Mouse (Mus musculus) retina, adult 2 months (tissue): ENCODE results near the gene Psenen.

Experiments
- DNase-seq: peaks from one replicate; pipeline ENCODE4 v3.0.0-alpha.2; 2012; ENCODE audit warnings: low read depth, low spot score

Gene Psenen

DNA sequence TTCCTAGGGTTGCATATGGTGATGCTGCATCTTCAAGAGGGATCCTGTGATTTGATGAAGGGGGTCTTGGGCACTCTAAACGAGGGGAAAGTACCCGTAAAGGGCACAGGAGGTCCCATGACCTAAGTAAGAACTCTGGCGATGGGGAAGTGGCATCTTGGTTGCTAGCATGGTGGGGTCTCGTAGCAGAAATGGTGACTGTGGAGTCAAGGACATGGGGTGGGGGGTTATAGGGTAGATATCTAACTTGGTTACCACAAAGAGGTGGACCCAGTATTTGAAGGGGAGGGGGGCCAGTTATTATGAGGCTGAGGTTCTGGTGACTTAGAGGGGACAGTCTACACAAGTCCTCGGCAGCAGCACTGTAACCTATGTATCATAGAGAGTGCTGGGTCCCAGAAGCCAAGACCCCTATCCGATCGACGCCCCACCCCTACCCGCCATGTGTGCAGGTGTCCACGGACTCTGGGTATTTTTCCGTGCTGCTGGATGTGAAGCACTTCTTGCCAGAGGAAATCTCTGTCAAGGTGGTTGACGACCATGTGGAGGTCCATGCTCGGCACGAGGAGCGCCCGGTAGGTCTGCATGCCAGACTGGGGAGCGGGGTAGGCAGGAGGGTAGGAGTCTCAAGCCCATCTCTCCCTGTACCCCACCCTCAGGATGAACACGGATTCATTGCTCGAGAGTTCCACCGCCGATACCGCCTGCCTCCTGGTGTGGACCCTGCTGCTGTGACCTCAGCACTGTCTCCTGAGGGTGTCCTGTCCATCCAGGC, 9.4 kb downstream of the Psenen start:
- DNase-seq = no peak

DNA sequence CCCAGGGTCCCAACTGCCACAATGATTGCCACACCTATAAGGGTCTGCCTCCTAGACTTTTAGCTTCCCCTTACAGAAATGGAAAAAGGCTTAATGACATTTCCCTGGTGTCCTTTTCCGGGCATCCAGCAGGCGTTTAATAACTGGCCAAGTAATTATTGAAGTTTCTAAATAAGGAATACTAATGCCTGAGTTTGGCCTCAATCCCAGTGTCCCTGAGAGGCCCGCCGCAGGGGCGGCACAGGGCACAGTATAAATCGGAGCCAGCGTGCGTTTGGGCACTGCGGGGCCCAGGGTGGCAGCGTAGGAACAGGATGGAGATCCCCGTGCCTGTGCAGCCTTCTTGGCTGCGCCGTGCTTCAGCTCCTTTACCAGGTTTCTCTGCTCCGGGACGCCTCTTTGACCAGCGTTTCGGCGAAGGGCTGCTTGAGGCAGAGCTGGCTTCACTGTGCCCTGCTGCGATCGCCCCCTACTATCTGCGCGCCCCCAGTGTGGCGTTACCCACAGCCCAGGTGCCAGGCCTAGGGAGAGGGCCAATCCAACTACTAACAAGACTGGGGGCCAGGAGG, 10.3 kb downstream of the Psenen start:
- DNase-seq = peak; percentile 60

DNA sequence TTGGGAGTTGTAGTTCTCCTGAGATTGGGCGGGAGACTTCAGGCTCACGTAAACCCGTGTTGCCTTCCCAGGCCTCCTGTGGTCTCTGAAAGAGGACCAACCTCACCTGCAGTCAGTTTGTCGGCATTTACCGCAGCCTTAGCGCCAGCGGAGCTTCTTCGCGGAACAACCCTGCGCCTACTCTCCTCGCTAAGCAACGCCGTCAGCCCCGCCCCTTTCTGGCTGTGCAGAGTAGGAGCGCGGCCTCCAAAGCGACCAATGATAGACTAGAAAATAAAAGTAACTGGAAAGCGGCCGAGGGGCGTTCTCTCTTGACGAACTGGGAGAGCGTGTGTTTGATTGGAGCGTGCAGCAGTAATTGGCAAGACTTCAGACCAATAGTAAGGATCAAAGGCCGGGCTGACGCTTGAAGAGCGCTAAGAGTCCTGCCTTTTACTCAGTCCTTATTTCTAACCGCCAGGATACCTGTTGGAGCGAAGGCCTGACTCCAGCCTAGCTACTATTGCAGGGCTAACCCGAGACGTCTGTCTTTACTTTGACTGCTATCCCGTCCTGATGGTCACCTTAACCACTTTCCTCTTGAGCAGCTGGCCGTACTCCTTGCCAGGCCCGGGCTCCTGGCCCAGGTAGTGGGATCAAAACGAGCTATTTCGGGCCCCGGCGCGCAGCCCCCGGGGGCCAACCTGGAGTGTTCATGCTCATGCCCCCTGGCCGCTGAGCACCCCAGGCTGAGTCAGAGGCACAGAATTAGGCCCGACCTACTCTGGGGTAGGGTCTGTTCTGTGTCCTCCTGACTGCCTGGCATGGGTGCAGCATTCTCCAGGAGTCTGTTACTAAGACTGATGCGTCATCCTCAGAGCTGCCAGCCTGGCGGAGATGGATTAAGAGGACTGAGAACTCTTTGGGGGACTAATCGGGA, 11.1 kb downstream of the Psenen start, which contains the start of the genes Hspb6 and Proser3:
Hspb6 (plus strand) TSS at position 77 of the 919 bp plus-strand sequence.
Proser3 (minus strand) TSS at position 198 of the 919 bp plus-strand sequence.
- peak; percentile 93 for DNase-seq

DNA sequence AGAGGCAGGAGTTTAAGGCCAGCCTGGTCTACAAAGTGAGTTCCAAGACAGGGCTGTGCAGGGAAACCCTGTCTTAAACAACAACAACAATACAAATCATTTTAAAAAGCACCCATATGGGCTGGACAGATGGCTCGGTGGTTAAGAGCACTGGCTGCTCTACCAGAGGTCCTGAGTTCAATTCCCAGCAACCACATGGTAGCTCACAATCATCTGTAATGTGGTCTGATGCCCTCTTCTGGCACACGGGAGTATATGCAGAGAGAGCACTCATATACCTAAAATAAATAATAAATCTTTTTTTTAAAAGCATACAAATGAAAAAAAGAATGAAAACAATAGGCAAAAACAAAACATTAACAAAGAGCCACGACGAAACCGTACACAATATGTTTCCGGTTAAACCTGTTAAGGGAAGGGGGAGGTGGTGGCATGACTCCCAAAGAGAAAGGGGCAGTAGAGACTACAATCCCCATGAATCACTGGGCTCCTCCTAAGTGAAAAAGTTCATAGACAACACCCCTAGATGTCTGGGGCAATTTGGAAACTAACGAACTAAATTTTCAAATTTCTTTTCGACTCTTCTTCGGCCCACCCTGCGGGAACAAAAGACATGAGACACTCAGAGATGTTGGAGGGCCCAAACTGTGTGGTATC, 11.9 kb downstream of the Psenen start:
- DNase-seq = peak; percentile 71

DNA sequence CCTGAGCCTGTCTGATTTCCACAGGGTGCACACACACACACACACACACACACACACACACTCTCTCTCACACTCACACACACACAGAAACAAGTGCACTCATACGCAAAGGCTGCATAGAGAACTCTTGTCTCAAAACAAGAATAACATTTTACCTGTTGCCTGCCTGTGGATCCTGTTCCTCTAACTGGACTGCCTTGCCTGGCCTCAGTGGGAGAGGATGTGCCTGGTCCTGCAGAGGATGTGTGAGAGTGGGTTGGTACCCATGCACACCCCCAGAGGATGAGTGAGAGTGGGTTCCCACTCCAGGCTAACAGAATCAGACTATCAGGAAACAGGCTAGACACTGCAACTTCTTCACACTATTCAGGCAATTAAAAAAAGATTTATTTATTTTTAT, 12.8 kb downstream of the Psenen start:
- no peak for DNase-seq

DNA sequence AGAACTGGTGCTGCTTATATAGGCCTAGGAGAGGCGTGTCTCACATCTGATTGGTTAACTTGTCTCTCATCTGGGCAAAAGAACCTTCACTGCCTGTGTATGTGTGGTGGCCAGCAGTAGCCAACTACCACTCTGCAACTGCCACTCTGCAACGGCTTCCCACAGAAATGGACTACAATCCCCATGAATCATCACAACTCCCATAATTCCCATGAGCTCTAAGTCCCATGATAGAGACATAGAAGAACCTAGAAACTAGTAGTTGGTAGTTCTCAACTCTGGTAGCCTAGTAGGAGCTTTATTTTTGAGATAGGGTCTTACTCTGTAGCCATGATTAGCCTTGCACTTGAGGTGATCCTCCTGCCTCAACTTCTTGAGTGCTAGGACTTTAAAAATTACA, 13.5 kb downstream of the Psenen start:
- DNase-seq = no peak

DNA sequence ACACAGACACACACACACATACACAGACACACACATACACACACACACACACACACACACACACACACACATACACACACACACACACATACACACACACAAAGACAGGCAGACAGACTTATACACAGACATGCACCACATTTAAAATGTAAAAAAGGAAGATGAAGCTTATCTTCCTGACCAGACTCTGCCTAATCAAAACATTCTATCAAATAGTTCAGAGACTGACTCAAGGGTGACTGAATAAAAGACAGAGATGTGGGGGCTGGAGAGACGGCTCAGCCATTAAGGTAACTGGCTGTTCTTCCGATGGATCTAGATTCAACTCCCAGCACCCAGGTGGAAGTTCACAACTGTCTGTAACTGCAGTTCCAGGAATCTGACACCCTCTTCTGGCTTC, 19.1 kb downstream of the Psenen start:
- no peak for DNase-seq

DNA sequence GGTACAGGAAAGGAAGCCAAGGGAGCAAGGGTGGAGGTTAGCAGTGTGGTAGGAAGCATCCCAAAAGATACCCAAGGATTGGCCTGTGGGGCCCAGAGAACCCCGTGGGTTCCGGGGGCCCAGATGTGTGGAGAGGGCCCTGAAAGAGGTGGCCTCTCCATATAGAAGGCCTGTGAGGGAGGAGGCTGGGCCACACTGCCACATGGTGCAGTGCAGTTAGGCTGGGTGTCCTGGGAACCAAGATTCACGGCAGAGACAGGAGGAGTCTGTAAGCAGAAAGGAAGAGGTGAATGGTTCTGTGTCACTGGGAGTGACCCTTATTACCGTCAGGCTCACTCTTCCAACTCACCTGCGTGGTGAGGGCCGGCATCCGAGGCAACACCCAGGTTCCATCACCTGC, 22.9 kb downstream of the Psenen start:
- no peak for DNase-seq

DNA sequence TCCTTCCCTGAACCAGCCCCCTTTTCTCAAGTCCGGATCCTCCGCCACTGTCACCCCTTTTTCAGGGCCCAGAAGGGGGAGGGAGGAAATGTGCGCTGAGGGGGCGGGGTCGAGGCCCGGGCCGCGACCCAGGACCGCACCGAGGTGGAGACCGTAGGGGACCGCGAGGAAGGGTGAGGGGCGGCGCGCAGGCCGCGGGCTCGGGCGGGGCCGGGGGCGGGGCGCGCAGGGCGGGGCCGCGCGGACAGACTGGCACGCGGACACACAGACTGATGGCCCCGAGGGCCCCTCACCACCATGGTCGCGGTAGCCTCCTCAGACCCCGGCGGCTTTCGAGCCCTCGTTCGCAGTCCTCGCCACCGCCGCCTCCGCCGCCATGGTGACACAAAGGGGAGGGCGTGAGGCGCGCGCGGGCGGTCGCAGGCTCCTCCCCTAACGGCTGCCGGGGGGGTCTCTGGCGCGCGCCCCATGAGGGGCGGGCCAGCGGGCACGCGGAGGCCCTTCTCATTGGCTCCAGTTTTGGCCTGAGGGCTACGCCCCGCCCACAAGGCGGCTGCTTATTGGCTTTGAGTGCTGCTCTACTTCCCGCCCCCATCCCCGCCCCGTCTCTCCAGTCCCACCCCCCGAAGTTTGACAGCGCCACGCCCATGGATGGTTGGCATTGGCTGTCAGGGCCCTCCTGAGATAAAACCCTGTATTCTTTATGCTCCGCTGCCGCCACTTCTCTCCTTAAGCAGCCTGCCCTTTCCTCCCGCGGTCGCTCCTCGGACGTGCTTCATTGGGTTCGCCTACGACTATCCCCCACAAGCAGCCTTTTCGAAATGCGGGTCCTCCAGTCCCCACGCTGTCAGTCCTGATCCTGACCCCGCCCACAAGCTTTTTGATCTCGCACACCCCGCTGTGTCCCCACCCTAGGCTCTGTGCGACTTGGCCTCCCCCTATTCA, 28.5 kb downstream of the Psenen start, which contains the start of gene Arhgap33:
Arhgap33 (minus strand) TSS at position 428 of the 945 bp plus-strand sequence.
- peak; percentile 95 for DNase-seq

DNA sequence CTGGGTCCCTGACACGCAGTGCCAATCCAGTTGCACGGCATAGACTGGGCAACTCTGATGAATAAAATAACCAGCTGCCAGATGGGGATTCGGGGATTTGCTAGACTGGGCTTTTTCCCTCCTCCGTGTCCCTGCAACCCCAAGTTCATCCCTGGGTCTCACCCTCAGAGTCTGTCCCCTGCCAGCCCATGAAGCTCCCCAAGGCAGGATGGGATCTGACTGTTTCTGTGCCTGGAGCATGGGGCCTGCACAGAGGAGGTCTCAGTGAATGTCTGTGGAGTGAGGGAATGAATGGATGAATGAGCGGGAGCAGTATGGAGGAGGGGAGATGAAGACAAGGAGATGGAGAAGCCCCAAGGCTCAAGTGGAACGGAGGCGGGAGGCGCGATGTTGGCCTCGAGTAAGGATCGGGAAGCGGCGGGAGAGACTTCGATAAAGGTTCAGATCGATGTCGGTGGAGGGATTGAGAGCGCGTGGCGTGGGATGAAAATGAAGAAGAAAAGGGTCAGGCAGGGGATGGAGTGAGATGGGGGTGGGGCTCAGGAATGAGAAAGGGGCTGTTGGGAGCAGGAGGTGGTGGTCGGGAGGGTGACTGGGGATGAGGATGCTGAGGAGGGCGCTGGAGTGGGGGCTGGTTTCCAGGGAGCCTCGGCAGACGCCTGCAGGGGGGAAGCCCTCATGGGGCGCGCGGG, 29.3 kb downstream of the Psenen start:
- DNase-seq = no peak

DNA sequence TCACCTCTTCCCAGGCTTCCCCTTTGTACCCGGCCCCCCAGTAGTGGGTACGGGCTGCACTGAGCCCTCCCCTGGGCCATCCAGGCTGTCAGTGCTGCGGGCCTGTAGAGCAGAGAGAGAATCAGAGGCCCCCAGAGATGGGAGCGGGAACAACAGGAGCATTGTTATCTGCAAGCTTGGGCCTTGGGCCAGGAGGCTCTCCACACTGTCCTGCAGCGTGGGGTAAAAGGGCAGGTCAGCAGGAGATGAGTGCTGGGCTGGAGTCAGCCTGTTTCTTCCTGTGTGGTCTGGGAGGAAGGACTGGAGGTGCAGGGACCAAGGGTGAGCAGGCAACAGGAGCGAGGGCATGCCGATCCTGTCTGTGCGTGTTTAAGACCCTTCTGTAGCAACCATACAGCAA, 30.5 kb downstream of the Psenen start:
- no peak for DNase-seq

DNA sequence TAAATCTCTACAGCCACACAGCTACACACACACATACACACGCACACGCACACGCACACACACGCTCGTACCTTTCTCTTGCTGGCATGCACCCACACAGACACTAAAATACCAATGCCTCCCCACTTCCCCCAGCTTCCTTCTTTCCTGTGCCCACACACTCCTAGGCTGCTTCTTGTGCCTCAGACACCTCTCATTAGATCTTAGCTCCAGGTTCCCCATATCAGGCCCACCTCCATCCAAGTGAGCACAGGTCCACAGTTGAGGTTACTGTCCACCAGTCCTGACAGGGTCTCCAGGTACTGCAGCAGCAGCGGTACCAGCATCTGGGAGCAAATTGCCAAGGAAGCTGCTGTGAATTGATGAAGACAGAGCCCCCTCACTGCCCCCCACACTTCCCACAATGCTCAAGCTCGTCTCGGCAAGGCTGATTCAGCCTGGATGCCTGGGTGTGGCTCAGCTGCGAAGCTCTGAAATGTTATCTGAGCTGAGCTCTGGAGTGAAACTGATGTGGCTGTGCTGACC, 32.1 kb downstream of the Psenen start:
- DNase-seq = no peak

DNA sequence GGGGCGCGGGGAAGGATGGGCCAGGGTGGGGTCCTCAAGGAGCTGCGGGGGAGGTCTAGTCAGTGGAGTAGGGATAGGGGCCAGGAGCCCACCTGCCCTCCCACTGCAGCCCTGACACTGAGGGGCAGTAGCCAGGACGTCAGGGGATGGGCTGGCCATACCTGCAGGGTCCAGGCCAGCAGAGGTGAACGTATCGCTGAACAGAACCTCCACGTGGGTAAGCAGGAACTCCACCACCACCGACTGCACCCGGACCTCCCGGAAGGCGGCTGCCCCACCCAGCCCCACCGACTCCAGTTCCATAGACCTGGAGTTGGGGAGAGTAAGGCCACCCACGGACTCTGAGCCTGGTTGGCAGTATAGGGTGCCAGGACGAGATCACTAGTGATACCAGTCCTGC, 36.4 kb downstream of the Psenen start:
- no peak for DNase-seq

DNA sequence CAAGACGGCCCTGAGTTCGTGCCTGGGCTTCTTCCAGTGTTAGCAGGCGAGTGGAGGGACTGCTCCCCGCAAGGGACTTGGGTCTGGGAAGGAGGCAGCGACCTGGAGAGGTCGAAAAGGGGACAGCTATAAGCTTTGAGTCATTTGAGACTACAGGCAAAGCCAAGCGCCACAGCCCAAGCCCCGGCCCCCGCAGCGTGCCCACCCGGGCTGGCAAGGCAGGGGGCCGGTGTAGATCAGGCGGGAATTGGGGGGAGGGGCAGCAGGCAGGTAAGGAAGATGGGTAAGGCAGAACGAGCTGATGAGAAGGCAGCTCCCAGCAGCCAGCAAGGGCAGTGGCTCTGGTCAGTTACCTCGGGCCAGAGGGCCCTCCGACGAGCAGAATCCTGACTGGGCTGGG, 37.0 kb downstream of the Psenen start:
- no peak for DNase-seq

DNA sequence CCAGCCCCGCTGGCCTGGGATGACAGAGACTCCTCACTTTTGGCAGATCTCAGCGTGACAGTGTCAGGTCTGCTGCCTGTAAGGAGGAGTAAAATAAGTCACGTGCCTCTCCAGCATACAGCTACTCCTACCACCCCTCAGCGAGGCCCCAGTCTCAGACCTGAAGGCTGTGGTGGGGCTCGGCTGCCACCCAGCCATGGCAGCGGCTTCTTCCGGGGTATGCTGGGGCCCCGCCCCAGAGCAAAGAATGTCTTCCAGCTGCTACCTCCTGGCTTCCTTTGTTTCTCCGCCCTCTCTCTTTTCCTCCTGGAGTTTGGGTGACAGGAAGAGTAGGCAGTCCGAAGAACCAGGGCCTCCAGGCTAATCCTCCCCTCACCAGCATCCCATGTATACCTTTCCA, 37.5 kb downstream of the Psenen start:
- no peak for DNase-seq

DNA sequence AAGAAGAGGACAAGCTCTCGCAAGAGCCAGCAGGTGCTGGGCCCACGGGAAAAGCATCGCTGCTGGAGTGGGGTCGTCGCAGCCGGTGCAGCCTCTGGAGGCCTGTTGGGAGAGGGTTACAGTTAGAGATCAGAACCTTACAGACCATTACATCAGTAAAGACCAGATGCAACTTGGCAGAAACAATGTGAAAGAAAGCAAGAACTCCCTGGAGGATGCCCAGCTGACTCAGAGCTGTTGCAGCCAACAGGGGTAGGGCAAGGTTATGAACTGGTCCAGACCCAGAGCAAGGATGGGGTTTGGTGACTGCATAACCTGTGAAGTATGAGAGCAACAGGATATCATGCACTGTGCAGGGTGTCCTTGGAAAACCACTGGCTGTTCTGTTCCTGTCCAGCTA, 38.9 kb downstream of the Psenen start:
- no peak for DNase-seq

DNA sequence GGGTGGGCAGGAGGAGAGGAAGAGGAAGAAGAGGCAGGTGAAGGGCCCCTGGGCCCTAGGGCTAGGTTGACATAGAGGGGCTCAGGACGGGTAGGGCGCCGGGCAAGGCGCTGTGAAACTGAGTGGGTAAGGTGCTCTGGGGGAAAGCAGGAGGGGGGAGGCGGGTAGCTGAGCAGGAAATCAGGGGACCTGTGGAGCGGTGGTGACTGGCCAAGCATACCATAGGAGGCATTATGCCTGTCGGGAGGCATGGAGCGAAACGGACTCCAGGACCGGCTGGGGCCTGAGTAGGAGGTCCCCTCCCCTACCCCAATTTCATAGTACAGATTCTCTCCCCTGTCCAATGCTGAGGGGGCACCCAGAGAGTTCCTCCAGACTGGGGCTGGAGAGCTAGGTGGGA, 40.6 kb downstream of the Psenen start:
- DNase-seq = no peak

DNA sequence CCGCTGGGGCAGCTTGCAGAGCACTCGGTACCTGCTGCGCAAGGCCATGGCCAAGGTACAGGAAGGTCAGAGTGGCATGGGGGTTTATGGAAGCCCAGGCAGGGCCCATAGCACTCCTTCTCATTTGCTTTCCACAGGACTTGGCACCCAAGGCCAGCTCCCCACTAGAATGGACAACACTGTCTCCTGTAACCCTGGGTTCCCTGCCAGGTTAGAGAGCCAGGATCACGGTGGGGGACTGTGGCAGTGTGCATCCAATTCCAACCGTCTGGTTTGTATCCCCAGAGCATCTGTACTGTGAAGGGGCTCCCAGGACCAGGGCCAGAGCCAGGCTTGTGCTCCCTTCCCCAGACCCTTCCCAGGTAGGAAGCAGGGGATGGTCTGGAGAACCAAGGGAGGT, 42.6 kb downstream of the Psenen start:
- DNase-seq = no peak

DNA sequence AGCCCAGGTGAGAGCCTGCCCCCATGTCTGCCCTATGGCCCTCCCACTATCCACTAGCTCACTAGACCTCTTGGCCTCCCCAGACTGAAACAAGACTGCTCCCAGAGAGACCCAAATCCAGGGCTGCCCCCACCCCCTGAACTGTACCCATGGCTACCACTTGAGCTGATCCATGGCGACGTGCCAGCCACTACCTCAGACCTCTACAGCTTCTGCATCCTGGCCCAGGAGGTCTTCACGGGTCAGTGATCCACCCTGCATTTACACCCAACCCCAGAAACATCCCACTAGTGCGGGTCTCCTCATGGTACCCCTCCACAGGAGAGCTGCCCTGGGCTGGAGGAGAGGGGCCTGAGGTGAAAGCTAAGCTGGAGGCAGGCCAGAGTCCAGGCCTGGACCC, 43.0 kb downstream of the Psenen start:
- no peak for DNase-seq

DNA sequence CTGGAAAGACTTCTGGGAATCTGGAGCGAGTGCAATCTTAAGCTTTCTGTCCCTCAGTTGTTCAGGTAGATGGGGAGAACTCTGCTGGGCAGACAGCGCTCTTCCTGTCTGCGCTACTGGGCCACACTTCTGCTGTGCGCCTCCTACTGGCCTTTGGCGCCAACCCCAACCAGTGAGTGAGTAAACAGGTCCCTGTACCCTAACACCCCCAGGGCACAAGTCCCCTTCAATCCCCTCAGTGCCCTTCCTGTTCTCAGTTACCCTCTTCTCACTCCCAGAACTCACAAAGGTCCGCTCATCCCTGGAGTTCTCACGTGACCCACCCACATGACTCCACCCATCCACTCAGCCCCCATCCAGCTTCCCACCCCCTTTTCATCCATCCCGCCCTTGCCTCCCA, 45.1 kb downstream of the Psenen start:
- no peak for DNase-seq
